Mouse (Mus musculus) limb, embryonic 15.5 days (tissue): ENCODE data around the gene Mettl7a1. TPM values are rescaled to one million over a fixed set of nuclear protein-coding genes. Genes with fewer than 3 reads are reported as not detected.
"Not testable (repeated sequence)": the region's sequence is repeated elsewhere in the genome, so short reads cannot be mapped to it uniquely, and the experiment has no call there.

Source experiments
- ATAC-seq: fragments of 200-750 bp; cut with Nextera tagmentation; 2 replicates; pipeline ENCODE4 v1.8.0; 2017; ENCODE audit warnings: low read depth, moderate TSS enrichment; ENCODE audit not compliant: insufficient number of reproducible peaks, low FRiP score, low TSS enrichment
- H3K27ac ChIP-seq: fragments of 300-500 bp; sonication (generic); 2 replicates; pipeline ENCODE4 v1.5.1; 2015; ENCODE audit warnings: moderate library complexity, mild to moderate bottlenecking, inconsistent platforms
- H3K27me3 ChIP-seq: fragments of 300-500 bp; sonication (generic); 2 replicates; pipeline ENCODE4 v1.6.1; 2015; ENCODE audit warnings: inconsistent platforms
- H3K36me3 ChIP-seq: fragments of 300-500 bp; sonication (generic); 2 replicates; pipeline ENCODE4 v1.6.1; 2015; ENCODE audit warnings: inconsistent platforms
- H3K4me1 ChIP-seq: fragments of 300-500 bp; sonication (generic); 2 replicates; pipeline ENCODE4 v1.6.1; 2015; ENCODE audit warnings: inconsistent platforms
- H3K4me2 ChIP-seq: fragments of 300-500 bp; sonication (generic); 2 replicates; pipeline ENCODE4 v1.6.1; 2015; ENCODE audit warnings: mild to moderate bottlenecking, inconsistent platforms
- H3K4me3 ChIP-seq: fragments of 300-500 bp; sonication (generic); 2 replicates; pipeline ENCODE4 v1.5.1; 2015; ENCODE audit warnings: mild to moderate bottlenecking, inconsistent platforms
- H3K9ac ChIP-seq: fragments of 300-500 bp; sonication (generic); 2 replicates; pipeline ENCODE4 v1.6.1; 2015; ENCODE audit warnings: inconsistent platforms
- H3K9me3 ChIP-seq: fragments of 300-500 bp; sonication (generic); 2 replicates; pipeline ENCODE4 v1.6.1; 2016; ENCODE audit warnings: inconsistent platforms
- WGBS: fragments of 180-500 bp; shearing (Covaris S2); methylation state at CpG from one replicate; pipeline ENCODE4 v1.1.7; 2015; 5-methylcytosine and 5-hydroxymethylcytosine counted together
- polyA plus RNA-seq: library from polyadenylated mRNA; unstranded; fragments of >200 nt; fragmentation: Nextera tagmentation; extraction: Ambion mirVana; gene quantifications from 2 replicates; pipeline ENCODE4 v1.2.1, GENCODE M21; 2015

Mettl7a1 gene
- polyA plus RNA-seq, 1 experiment from 2014 or later: 6.3 TPM

DNA sequence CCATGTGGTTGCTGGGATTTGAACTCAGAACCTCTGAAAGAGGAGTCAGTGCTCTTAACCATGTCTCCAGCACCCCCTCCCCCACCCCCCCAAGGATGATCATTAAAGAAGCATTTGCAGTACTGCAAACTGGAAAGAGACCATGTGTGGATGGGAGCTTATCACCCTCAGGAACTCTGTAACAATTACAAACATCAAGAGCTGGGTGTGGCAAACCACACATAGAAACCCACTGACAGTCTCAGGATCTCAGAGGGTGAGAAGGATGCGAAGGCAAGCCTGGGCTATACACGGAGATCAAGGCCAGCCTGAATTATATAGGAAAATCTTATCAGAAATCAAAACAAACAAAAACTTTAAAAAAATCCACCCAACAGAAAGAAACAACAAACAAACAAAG lies 2.3 kb downstream of the Mettl7a1 start:
- no peak for ATAC-seq
- H3K27me3 ChIP-seq: no peaks in the 10 kb centered on the region
- H3K27ac ChIP-seq: no peak overlapping the region
- 83% methylated on average over 2 of the region's 2 CpGs for WGBS
- no peak overlapping the region for H3K9ac ChIP-seq
- H3K36me3 ChIP-seq: no peaks in the 10 kb centered on the region
- peaks cover 2% of the 10 kb centered on the region; the same call in 1 of the 2 replicates for H3K4me1 ChIP-seq
- no peak overlapping the region for H3K4me3 ChIP-seq
- no peaks in the 10 kb centered on the region for H3K9me3 ChIP-seq
- H3K4me2 ChIP-seq: no peak overlapping the region

GRCm38 (mm10) chr15:100307438-100308096 lies 3.6 kb downstream of the Mettl7a1 start:
- H3K36me3 ChIP-seq, H3K9me3 ChIP-seq, H3K27me3 ChIP-seq, H3K4me3 ChIP-seq, H3K27ac ChIP-seq, H3K9ac ChIP-seq, H3K4me1 ChIP-seq, ATAC-seq, H3K4me2 ChIP-seq: not testable (repeated sequence)
- 34% methylated on average over 11 of the region's 11 CpGs for WGBS

DNA sequence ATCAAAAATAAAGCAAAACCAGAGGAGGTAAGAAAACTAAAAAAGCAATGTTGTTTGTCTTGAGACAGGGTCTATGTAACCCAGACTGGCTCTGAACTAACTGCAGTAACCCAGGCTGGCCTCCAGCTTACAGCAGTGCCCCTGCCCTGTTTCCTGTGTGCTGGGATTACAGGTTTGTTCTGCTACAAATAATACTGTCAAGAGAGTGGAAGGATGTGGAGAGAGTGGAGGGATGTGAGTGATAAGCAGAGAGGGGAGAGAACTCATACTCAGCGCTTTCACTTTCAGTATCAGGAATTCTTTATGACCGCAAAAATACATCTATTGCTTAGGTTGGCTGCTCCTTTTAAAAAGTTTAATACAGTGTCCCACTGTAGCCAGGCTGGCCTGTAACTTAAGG lies 8.4 kb downstream of the Mettl7a1 start:
- Histone ChIP-seq H3K9ac (no peak overlapping the region), H3K4me2 (no peak overlapping the region), H3K36me3 (no peaks in the 10 kb centered on the region), H3K9me3 (no peaks in the 10 kb centered on the region), H3K4me3 (no peak overlapping the region), H3K27ac (no peak overlapping the region), H3K27me3 (no peaks in the 10 kb centered on the region), H3K4me1 (no peaks in the 10 kb centered on the region)
- ATAC-seq: no peak
- 83% methylated on average over 2 of the region's 2 CpGs for WGBS

DNA sequence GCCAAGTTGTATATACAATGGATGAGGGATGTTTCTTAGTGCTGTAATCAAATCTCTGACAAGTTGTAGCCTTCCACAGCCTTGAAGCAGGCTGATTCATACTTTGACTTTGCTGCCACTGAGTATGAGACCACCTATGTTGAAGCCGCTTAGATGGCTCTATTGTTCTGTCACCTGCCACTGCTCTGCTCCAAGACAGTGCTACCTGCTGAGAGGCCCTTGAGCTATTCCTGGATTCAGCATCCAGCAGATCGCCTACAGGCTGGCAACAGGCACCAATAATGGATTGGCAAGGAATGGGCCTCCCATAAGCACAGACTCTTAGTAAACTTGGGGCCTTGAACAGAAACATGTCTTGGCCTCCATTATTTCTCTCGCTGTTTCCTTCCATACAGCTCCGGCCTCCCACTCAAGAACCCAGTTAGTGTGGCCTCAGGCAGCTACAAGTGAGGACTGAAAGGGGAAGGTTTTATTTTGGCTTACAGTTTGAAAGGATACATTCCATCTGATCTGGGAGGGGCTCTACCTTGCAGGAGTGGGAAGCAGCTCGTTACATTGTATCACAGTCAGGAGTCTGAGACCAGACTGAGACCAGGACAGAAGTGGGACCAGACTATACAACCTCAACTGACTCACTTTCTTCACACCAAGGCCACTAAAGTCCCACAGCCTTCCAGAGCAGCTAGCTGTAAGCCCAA lies 10.7 kb downstream of the Mettl7a1 start:
- Histone ChIP-seq H3K4me3 (no peak overlapping the region), H3K36me3 (no peaks in the 10 kb centered on the region), H3K9ac (no peak overlapping the region), H3K9me3 (no peaks in the 10 kb centered on the region), H3K4me2 (no peak overlapping the region), H3K27me3 (no peaks in the 10 kb centered on the region), H3K4me1 (no peaks in the 10 kb centered on the region), H3K27ac (no peak overlapping the region)
- 95% methylated on average over 5 of the region's 5 CpGs for WGBS
- ATAC-seq: no peak

GRCm38 (mm10) chr15:100318014-100318671 lies 14.2 kb downstream of the Mettl7a1 start:
- peak; percentile 48; the same call in 1 of the 2 replicates for ATAC-seq

GRCm38 (mm10) chr15:100319884-100320283 lies 15.9 kb downstream of the Mettl7a1 start:
- H3K9me3 ChIP-seq: no peaks in the 10 kb centered on the region
- H3K4me3 ChIP-seq: no peak overlapping the region
- 66% methylated on average over 1 of the region's 1 CpGs for WGBS
- H3K36me3 ChIP-seq: no peaks in the 10 kb centered on the region
- H3K9ac ChIP-seq: no peak overlapping the region
- no peak overlapping the region for H3K27ac ChIP-seq
- peaks cover 4% of the 10 kb centered on the region for H3K4me1 ChIP-seq
- H3K4me2 ChIP-seq: no peak overlapping the region
- H3K27me3 ChIP-seq: no peaks in the 10 kb centered on the region
- ATAC-seq: no peak

More at GRCm38 (mm10) chr15:100318014-100318671, 14.2 kb downstream of the Mettl7a1 start:
- not testable (repeated sequence) for H3K27me3 ChIP-seq, H3K4me1 ChIP-seq, H3K4me3 ChIP-seq, H3K27ac ChIP-seq, H3K36me3 ChIP-seq, H3K9me3 ChIP-seq, H3K9ac ChIP-seq, H3K4me2 ChIP-seq
- WGBS: 48% methylated on average over 4 of the region's 4 CpGs

GRCm38 (mm10) chr15:100320295-100320905 lies 16.5 kb downstream of the Mettl7a1 start:
- no peak overlapping the region for H3K4me3 ChIP-seq
- no peak overlapping the region for H3K27ac ChIP-seq
- H3K9ac ChIP-seq: no peak overlapping the region
- no peaks in the 10 kb centered on the region for H3K9me3 ChIP-seq
- no peak for ATAC-seq
- WGBS: 55% methylated on average over 9 of the region's 9 CpGs
- H3K36me3 ChIP-seq: no peaks in the 10 kb centered on the region
- H3K4me2 ChIP-seq: no peak overlapping the region
- no peaks in the 10 kb centered on the region for H3K27me3 ChIP-seq
- peaks cover 4% of the 10 kb centered on the region for H3K4me1 ChIP-seq

DNA sequence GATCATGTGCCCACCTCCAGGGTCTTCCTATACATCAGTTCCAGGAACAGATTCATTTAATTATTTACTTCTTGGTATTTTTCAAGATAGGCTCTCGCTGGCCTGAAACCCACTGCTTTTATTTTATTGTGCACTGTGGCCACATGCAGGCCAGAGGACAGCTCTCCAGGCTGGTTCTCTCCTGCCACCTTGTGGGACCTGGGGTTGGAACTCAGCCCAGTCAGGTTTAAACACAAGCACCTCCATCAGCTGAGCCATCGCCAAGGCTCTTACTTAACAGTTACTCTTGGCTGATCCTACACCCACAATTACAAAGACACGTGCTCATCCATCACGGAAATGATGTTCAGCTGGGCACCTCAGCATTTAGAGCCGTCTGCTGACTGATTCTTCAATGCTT lies 17.2 kb downstream of the Mettl7a1 start:
- no peaks in the 10 kb centered on the region for H3K9me3 ChIP-seq
- no peak overlapping the region for H3K4me2 ChIP-seq
- H3K4me3 ChIP-seq: no peak overlapping the region
- WGBS: 42% methylated on average over 5 of the region's 5 CpGs
- H3K9ac ChIP-seq: no peak overlapping the region
- no peaks in the 10 kb centered on the region for H3K36me3 ChIP-seq
- H3K4me1 ChIP-seq: peaks cover 4% of the 10 kb centered on the region
- H3K27ac ChIP-seq: no peak overlapping the region
- no peak for ATAC-seq
- H3K27me3 ChIP-seq: no peaks in the 10 kb centered on the region

- Histone ChIP-seq H3K36me3 (no peaks in the 10 kb centered on the region), H3K4me3 (no peak overlapping the region), H3K9me3 (no peaks in the 10 kb centered on the region), H3K4me1 (peaks cover 4% of the 10 kb centered on the region), H3K27me3 (no peaks in the 10 kb centered on the region), H3K27ac (no peak overlapping the region), H3K4me2 (no peak overlapping the region), H3K9ac (no peak overlapping the region)
- no peak for ATAC-seq
- WGBS: 70% methylated on average over 12 of the region's 12 CpGs
Observed at GRCm38 (mm10) chr15:100324021-100324591, 20.2 kb downstream of the Mettl7a1 start.

DNA sequence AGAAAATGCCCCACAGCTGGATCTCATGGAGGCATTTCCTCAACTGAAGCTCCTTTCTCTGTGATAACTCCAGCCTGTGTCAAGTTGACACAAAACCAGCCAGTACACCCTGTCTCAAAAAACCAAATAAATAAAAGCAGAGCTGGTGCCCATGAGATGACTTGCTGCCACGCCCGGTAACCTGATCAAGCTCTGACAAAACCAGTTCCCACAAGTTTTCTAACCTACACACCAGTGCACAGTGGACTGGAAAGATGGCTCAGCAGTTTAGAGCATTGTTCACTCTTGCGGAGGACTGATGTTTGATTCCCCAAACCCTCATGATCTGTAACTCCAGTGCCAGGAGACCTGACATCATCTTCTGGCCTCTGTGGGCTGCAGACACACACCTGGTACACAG lies 21.3 kb downstream of the Mettl7a1 start:
- H3K36me3 ChIP-seq: no peaks in the 10 kb centered on the region
- H3K9me3 ChIP-seq: no peaks in the 10 kb centered on the region
- H3K4me2 ChIP-seq: no peak overlapping the region
- H3K27me3 ChIP-seq: no peaks in the 10 kb centered on the region
- H3K9ac ChIP-seq: no peak overlapping the region
- ATAC-seq: no peak
- H3K27ac ChIP-seq: 0 out of 2 replicates have a peak overlapping the region, but pooled peaks have one; percentile 40
- peaks cover 2% of the 10 kb centered on the region for H3K4me1 ChIP-seq
- 74% methylated on average over 3 of the region's 3 CpGs for whole genome bisulfite sequencing
- H3K4me3 ChIP-seq: no peak overlapping the region

GRCm38 (mm10) chr15:100328089-100328488 lies 24.1 kb downstream of the Mettl7a1 start:
- H3K4me2 ChIP-seq, H3K27ac ChIP-seq, H3K9ac ChIP-seq, H3K9me3 ChIP-seq, H3K36me3 ChIP-seq, H3K4me3 ChIP-seq, H3K4me1 ChIP-seq, ATAC-seq, H3K27me3 ChIP-seq: not testable (repeated sequence)
- WGBS: 79% methylated on average over 4 of the region's 4 CpGs
